Mouse (Mus musculus) lung, adult 10 weeks (tissue): Measurements from ENCODE around the gene Sec14l4. TPM values are rescaled to one million over a fixed set of nuclear protein-coding genes. Genes with fewer than 3 reads are reported as not detected.

Experiments
- polyA plus RNA-seq: library from polyadenylated mRNA; stranded (reverse); fragments of 350-450 nt; fragmentation: Illumina TruSeq; extraction: RNeasy Lipid Tissue Mini Kit (QIAGEN cat#74804); gene quantifications from one replicate; pipeline ENCODE4 v1.2.3, GENCODE M21; 2014; ENCODE audit warnings: low read depth, low replicate concordance; ENCODE audit not compliant: insufficient read depth

The Sec14l4 gene
- 21.4 TPM for polyA plus RNA-seq

DNA sequence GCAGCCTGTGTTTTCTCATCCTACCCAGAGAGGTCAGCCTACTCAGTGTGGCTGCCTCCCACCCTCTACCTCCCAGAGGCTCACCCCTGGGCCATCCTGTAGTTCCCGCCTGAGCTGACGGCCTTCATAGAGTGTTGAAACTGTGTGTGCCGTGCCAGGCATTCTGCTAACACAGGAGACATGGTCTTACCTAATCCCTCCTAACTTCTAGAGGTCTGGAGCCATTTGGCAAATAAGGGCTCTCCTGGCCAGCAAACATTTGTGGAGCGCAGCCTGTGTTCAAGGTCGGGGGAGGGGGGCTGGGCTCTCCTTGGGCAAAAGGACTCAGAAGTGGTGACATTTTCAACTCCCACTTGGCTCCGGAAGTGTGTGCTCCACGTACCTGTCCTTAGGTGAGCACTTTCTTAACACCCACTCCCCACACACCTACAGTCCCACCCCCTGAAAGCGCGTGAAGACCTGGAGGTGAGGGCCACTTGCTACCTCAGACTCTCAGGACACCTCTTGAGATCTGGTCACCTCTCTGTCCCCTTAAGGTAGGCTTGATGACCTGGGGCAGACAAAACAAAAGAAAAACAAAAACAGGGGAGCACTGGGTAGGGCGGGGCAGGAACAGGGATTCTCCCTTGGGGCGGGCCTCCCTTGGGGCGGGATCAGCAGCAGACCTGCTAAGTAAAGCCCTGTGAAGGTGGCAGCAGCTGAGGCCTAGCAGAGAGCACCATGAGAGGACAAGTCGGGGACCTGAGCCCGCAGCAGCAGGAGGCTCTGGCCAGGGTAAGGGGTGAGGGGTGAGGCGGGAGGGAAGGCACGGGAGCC is at the start of gene Sec14l4:
Gene Sec14l4, plus strand, starts transcription at position 337 of the 816 bp plus-strand sequence.

DNA sequence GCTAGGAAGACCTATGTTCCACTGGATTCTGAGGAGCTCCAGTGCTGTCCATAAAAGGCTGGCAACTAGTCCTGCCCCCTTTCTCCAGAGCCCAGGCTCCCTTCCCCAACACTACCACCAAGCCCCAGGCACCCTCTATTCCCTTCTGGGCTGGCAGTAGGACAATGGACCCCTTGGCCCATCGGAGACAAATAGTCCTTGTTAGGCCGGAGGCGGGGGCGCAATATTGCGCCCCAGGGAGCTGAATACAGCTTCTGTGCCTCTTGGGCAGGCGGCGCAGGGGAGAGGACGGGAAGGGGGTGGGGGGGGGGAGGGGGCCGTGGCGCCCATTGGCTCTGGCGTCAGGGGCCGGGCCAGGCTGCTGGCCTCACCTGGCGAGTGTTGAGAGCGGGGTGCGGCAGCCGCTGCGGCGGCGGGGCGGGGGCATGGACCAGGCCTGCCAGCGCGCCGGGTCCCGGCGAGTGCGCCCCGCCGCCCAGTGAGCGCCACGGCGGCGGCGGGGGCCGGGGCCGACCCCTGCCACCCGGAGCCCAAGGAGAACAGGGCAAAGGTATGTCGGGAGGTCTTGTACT is 47.9 kb upstream of the Sec14l4 start, which contains the start of gene Gal3st1:
Gene Gal3st1, plus strand, starts transcription at position 346 of the 572 bp plus-strand sequence.

DNA sequence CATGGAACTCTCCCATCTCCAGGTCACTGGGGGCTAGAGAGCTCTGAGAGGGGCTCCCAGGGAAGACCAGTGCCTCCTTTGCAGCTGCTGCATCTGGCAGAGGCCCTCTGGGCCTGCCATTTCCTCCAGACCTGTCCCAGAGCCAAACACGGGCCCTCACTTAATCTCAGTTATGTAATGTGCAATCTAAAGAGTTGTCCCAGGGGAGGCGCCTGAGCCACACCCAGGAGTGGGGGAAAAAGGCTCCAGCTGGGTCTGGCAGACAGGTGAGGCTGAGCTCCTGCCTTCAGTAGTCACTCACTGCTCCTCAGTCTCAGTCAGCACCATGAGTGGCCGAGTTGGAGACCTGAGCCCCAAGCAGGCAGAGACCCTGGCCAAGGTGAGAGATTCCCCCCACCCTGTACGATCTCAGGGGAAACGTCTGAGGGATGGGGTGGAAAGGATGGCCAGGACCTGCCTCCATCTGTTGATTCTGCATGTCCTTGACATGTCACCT is 33.4 kb downstream of the Sec14l4 start, which contains the start of gene Sec14l3:
Gene Sec14l3, plus strand, starts transcription at position 215 of the 496 bp plus-strand sequence.

DNA sequence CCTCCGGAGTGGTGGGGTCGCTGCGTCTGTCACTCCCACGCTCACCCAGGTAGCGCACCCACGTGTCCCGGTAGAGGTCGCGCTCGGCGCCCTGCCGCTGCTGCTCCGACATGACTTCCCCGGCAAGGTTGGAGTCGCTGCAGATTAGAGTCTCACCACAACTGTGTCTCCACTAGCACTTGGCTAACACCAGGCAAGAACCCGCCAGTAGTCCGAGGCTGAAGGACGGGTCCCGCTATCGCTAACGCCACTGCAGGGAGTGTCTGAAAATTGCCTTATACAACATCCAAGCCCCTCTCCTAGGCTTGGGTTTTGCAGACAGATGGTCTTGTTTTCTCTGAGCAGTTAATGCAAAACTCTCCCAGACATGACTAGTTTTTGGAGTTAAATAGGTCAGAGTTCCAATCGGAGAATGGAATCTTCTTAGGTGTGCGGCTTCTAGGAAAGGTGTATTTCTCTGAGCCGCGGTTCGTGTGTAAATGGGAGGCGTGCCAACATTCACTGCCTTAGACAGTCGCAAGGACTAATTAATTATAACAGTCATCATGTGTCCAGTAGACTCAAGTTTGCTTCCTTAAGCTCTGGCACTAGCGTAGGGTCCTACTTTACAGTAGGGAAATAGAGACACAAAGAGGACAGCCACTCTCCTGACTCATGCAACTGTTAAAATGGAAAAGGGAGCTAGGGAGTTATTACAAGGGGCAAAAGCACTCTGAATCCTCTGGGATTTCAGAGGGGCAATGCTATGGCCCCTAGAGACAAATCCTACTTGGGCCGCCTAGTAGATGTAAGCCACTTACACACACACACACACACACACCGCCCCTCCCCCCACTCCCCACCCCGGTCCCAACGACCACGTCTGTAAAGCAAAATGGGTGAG is 64.2 kb downstream of the Sec14l4 start, which contains the start of gene Mtfp1:
Gene Mtfp1, minus strand, starts transcription at position 275 of the 883 bp plus-strand sequence.

Other genes starting within 250 kb of the Sec14l4 start
- 1.1 TPM for gene Osbp2, start 167.6 kb upstream of the Sec14l4 start, polyA plus RNA-seq
- gene 4921536K21Rik, start 136.4 kb upstream of the Sec14l4 start, polyA plus RNA-seq: 0.45 TPM
- gene Dusp18, start 136.2 kb upstream of the Sec14l4 start, polyA plus RNA-seq: 5.1 TPM
- gene Slc35e4, start 116.8 kb upstream of the Sec14l4 start, polyA plus RNA-seq: 12.5 TPM
- gene Tcn2, start 99.3 kb upstream of the Sec14l4 start, polyA plus RNA-seq: 145 TPM
- gene Pes1, start 67.5 kb upstream of the Sec14l4 start, polyA plus RNA-seq: 27.9 TPM
- gene 4930556J24Rik, start 54.7 kb upstream of the Sec14l4 start, polyA plus RNA-seq: not detected
- gene Gal3st1, start 47.8 kb upstream of the Sec14l4 start, polyA plus RNA-seq: 6.6 TPM
- gene Sec14l3, start 33.4 kb downstream of the Sec14l4 start, polyA plus RNA-seq: 340 TPM
- gene Mtfp1, start 64.0 kb downstream of the Sec14l4 start, polyA plus RNA-seq: 9.5 TPM
- gene Sec14l2, start 92.0 kb downstream of the Sec14l4 start, polyA plus RNA-seq: 10.4 TPM
- gene Rnf215, start 103.7 kb downstream of the Sec14l4 start, polyA plus RNA-seq: 33.5 TPM
- 9.7 TPM for gene Ccdc157, start 128.8 kb downstream of the Sec14l4 start, polyA plus RNA-seq
- 12.0 TPM for gene Sf3a1, start 128.9 kb downstream of the Sec14l4 start, polyA plus RNA-seq
- 31.0 TPM for gene Tbc1d10a, start 155.3 kb downstream of the Sec14l4 start, polyA plus RNA-seq
- gene Castor1, start 186.8 kb downstream of the Sec14l4 start, polyA plus RNA-seq: 9.7 TPM
- gene Osm, start 205.0 kb downstream of the Sec14l4 start, polyA plus RNA-seq: 1.0 TPM
- 1.4 TPM for gene Lif, start 226.1 kb downstream of the Sec14l4 start, polyA plus RNA-seq